Mouse (Mus musculus) stomach, embryonic 14.5 days (tissue): ENCODE measurements around the gene Ccno. TPM values are rescaled to one million over a fixed set of nuclear protein-coding genes. Genes with fewer than 3 reads are reported as not detected.
A peak's percentile ranks its signal among the peaks of the same experiment; 100 is the strongest.

ENCODE experiments used
- ATAC-seq: fragments of 200-750 bp; cut with Nextera tagmentation; 2 replicates; pipeline ENCODE4 v1.8.0; 2017; ENCODE audit warnings: low read depth, moderate TSS enrichment; ENCODE audit not compliant: insufficient number of reproducible peaks, insufficient read depth, low FRiP score
- H3K27ac ChIP-seq: fragments of 300-500 bp; sonication (generic); 2 replicates; pipeline ENCODE4 v1.5.1; 2014; ENCODE audit warnings: mild to moderate bottlenecking, low read length, moderate library complexity, mixed read lengths
- H3K27me3 ChIP-seq: fragments of 300-500 bp; sonication (generic); 2 replicates; pipeline ENCODE4 v1.6.1; 2014; ENCODE audit warnings: low read length, control low read depth, mixed read lengths; ENCODE audit not compliant: control insufficient read depth, insufficient read depth
- H3K36me3 ChIP-seq: fragments of 300-500 bp; sonication (generic); 2 replicates; pipeline ENCODE4 v1.6.1; 2014; ENCODE audit warnings: mild to moderate bottlenecking, control low read depth, low read length, moderate library complexity, mixed read lengths; ENCODE audit not compliant: control insufficient read depth, insufficient read depth
- H3K4me1 ChIP-seq: fragments of 300-500 bp; sonication (generic); 2 replicates; pipeline ENCODE4 v1.6.1; 2014; ENCODE audit warnings: low read length, control low read depth, mixed read lengths; ENCODE audit not compliant: control insufficient read depth, insufficient read depth
- H3K4me2 ChIP-seq: fragments of 300-500 bp; sonication (generic); replicated peaks from 2 replicates; pipeline ENCODE4 v1.6.1; 2014; ENCODE audit warnings: low read depth, low read length, control low read depth
- H3K4me3 ChIP-seq: fragments of 300-500 bp; sonication (generic); 2 replicates; pipeline ENCODE4 v1.5.1; 2014; ENCODE audit warnings: low read depth, low read length, control low read depth
- H3K9ac ChIP-seq: fragments of 300-500 bp; sonication (generic); replicated peaks from 2 replicates; pipeline ENCODE4 v1.6.1; 2014; ENCODE audit warnings: low read depth, mild to moderate bottlenecking, control low read depth, low read length, moderate library complexity, mixed read lengths
- H3K9me3 ChIP-seq: fragments of 300-500 bp; sonication (generic); 2 replicates; pipeline ENCODE4 v1.6.1; 2016; ENCODE audit warnings: low read depth, low read length, control low read depth; ENCODE audit not compliant: control insufficient read depth
- WGBS: fragments of 180-500 bp; shearing (Covaris S2); extraction: QIAGEN DNeasy Blood & Tissue Kit; methylation state at CpG from one replicate; pipeline ENCODE4 v1.1.7; 2014; 5-methylcytosine and 5-hydroxymethylcytosine counted together
- polyA plus RNA-seq: library from polyadenylated mRNA; unstranded; fragments of >200 nt; fragmentation: Nextera tagmentation; extraction: Ambion mirVana; gene quantifications from 2 replicates; pipeline ENCODE4 v1.2.1, GENCODE M21; 2014

The Ccno gene
- polyA plus RNA-seq = 0.35 and 0.67 TPM in 2 replicates

GRCm38 (mm10) chr13:112987532-112987943, at the start of gene Ccno:
Ccno (plus strand) TSS chr13:112987802.
- peak within 1 kb of the TSS; percentile 21; the same call in 1 of the 2 replicates for H3K9ac ChIP-seq
- ATAC-seq = peak; percentile 95
- H3K4me1 ChIP-seq = peaks cover 19% of the 10 kb centered on the region; the same call in 1 of the 2 replicates
- H3K27ac ChIP-seq = no peak within 1 kb of the TSS
- H3K4me3 ChIP-seq = peak within 1 kb of the TSS; percentile 46
- no peaks in the 10 kb centered on the region for H3K9me3 ChIP-seq
- peak within 1 kb of the TSS; percentile 97 for H3K4me2 ChIP-seq
- peaks cover 41% of the 10 kb centered on the region for H3K27me3 ChIP-seq
- WGBS = under 1% methylated on average over 47 of the region's 47 CpGs
- H3K36me3 ChIP-seq = no peaks in the 10 kb centered on the region

DNA sequence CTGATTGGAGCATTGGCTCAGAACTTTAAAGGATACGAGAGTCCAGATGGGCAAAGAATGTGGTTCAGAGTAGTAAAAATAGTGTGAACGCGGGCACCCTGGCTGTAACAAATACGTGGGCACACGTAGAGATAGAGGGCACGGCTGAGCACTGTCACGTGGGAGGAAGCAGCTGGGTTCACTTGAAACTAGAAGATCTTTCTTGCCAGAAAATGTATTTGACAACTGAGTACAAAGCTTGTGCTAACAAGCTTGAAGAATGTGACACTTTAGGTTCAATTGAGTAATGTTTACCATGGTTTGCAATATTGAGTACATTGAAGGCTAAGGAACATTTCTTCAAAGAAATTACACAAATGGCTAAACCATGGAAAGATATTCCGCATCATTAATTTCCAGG, 49.5 kb upstream of the Ccno start:
- Histone ChIP-seq H3K9ac (no peak overlapping the region), H3K4me3 (no peak overlapping the region), H3K4me2 (no peak overlapping the region), H3K4me1 (no peaks in the 10 kb centered on the region), H3K9me3 (no peaks in the 10 kb centered on the region), H3K36me3 (peaks cover 30% of the 10 kb centered on the region), H3K27ac (no peak overlapping the region), H3K27me3 (no peaks in the 10 kb centered on the region)
- no peak for ATAC-seq
- 88% methylated on average over 8 of the region's 8 CpGs for WGBS

DNA sequence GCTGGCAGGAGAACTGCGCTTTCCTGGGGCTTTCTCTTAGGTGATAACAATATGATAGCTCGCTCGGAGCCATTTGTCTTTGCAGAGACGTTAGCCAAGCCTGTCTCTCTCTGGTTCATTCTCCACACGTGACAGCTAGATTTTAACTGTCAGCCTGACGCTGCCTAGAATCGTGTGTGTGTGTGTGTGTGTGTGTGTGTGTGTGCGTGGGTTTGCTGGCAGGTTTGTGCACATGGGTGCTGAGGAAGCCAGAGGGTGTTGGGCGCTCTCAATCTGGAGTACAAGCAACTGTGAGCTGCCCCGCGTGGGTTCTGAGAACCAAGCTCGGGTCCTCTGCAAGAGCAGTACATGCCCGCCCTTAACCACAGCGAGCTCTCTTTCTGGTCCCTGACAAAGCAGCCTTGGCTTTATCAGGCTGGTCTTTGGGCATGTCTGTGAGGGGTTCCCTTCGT, 45.7 kb upstream of the Ccno start:
- no peak for ATAC-seq
- no peak overlapping the region for H3K27ac ChIP-seq
- H3K4me1 ChIP-seq = no peaks in the 10 kb centered on the region
- WGBS = 42% methylated on average over 15 of the region's 15 CpGs
- no peaks in the 10 kb centered on the region for H3K9me3 ChIP-seq
- peaks cover 36% of the 10 kb centered on the region for H3K36me3 ChIP-seq
- H3K9ac ChIP-seq = no peak overlapping the region
- no peak overlapping the region for H3K4me2 ChIP-seq
- no peak overlapping the region for H3K4me3 ChIP-seq
- no peaks in the 10 kb centered on the region for H3K27me3 ChIP-seq

DNA sequence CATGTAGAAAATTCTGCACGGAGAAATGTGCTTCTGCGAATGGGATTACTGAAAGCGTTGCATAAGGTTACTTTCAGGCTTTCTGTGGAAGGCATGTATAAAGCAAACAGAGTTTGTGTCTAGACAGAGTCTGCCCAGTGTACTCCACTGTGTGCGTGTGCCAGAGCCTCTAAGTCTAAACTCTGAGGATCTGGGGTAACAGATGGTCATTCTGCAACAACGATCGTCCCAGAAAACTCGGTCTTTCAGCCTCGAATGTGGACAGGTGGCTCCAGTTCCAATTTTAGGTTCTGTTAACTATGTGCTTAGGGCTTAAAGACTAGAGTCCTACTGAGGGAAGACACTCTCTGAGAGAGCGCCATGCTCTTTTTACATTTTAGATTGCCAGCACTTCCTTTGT, 42.3 kb upstream of the Ccno start:
- Histone ChIP-seq H3K27me3 (no peaks in the 10 kb centered on the region), H3K4me1 (no peaks in the 10 kb centered on the region), H3K36me3 (peaks cover 46% of the 10 kb centered on the region), H3K9ac (no peak overlapping the region), H3K4me2 (no peak overlapping the region), H3K9me3 (no peaks in the 10 kb centered on the region), H3K27ac (no peak overlapping the region), H3K4me3 (no peak overlapping the region)
- no peak for ATAC-seq
- 97% methylated on average over 9 of the region's 9 CpGs for WGBS

DNA sequence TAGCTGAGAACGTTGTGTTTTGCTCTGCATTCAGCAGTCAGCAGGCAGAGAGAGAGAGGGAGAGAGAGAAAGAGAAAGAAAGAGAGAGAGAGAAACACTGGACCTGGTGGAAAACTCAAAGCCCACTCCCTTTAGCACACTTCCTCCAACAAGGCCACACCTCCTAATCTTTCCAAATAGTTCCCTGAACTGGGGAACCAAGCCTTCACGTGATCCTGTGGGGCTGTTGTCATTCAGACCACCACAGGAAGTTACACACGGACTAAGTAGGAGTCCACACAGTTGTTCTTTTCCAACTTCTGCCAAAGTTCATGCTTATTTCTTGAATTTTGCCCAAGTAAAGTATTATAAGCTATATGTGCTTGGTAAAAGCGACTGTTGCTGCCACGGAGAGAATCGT, 41.7 kb upstream of the Ccno start:
- H3K36me3 ChIP-seq = peaks cover 47% of the 10 kb centered on the region
- no peaks in the 10 kb centered on the region for H3K4me1 ChIP-seq

GRCm38 (mm10) chr13:112954067-112954466, 33.5 kb upstream of the Ccno start:
- no peak overlapping the region for H3K4me2 ChIP-seq
- peaks cover 60% of the 10 kb centered on the region for H3K36me3 ChIP-seq
- no peak overlapping the region for H3K4me3 ChIP-seq
- no peak overlapping the region for H3K27ac ChIP-seq
- no peaks in the 10 kb centered on the region for H3K9me3 ChIP-seq
- WGBS = 92% methylated on average over 8 of the region's 8 CpGs
- no peak overlapping the region for H3K9ac ChIP-seq
- no peak for ATAC-seq
- no peaks in the 10 kb centered on the region for H3K4me1 ChIP-seq
- H3K27me3 ChIP-seq = no peaks in the 10 kb centered on the region

More for the DNA sequence above, 41.7 kb upstream of the Ccno start:
- Histone ChIP-seq H3K27ac (no peak overlapping the region), H3K4me2 (no peak overlapping the region), H3K9ac (no peak overlapping the region), H3K9me3 (no peaks in the 10 kb centered on the region), H3K27me3 (no peaks in the 10 kb centered on the region), H3K4me3 (no peak overlapping the region)
- ATAC-seq = no peak
- 83% methylated on average over 6 of the region's 6 CpGs for WGBS

GRCm38 (mm10) chr13:112963081-112963480, 24.5 kb upstream of the Ccno start:
- no peak overlapping the region for H3K9ac ChIP-seq
- no peak overlapping the region for H3K4me3 ChIP-seq
- no peak overlapping the region for H3K4me2 ChIP-seq
- 73% methylated on average over 5 of the region's 5 CpGs for WGBS
- ATAC-seq = no peak
- no peaks in the 10 kb centered on the region for H3K9me3 ChIP-seq
- peaks cover 19% of the 10 kb centered on the region for H3K36me3 ChIP-seq
- no peaks in the 10 kb centered on the region for H3K27me3 ChIP-seq
- no peaks in the 10 kb centered on the region for H3K4me1 ChIP-seq
- no peak overlapping the region for H3K27ac ChIP-seq

DNA sequence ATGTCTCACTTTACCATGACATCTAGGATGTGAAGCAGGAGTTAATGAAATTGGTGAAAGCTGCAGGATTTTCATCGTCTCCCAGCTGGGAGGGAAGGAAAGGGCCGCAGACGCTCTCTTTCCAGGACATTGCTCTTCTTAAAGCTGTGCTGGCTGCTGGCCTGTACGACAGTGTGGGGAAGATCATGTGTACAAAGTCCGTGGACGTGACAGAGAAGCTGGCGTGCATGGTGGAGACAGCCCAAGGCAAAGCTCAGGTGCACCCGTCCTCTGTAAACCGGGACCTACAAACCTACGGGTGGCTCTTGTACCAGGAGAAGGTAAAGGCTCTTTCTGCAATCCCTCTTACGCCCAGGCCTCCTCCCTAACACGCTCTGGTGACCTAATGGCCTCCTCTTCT, 23.2 kb upstream of the Ccno start:
- Histone ChIP-seq H3K36me3 (peaks cover 13% of the 10 kb centered on the region), H3K4me1 (no peaks in the 10 kb centered on the region), H3K9ac (no peak overlapping the region), H3K27me3 (no peaks in the 10 kb centered on the region), H3K4me3 (no peak overlapping the region), H3K4me2 (no peak overlapping the region), H3K27ac (no peak overlapping the region), H3K9me3 (no peaks in the 10 kb centered on the region)
- WGBS = 91% methylated on average over 12 of the region's 12 CpGs
- no peak for ATAC-seq

DNA sequence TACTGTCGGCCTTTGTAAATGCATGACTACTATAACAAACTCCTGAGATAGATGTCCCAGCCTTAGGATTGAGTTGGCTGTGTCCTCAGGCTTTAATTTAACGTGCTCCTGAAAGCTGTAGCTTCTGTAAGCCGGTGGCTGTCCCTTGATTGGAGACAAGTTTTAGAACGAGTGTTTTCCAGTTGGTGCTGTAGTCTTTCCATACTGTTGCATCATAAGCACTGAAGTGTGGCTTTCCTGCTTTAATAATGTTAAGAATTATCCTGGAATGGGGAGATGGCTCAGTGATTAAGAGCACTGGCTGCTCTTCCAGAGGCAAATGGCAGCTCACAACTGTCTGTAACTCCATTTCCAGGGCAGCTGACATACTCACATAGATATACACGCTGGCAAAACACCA, 20.3 kb upstream of the Ccno start:
- Histone ChIP-seq H3K4me3 (no peak overlapping the region), H3K27ac (no peak overlapping the region), H3K4me2 (no peak overlapping the region), H3K36me3 (peaks cover 10% of the 10 kb centered on the region), H3K27me3 (no peaks in the 10 kb centered on the region), H3K4me1 (no peaks in the 10 kb centered on the region), H3K9me3 (no peaks in the 10 kb centered on the region), H3K9ac (no peak overlapping the region)
- 91% methylated on average over 5 of the region's 5 CpGs for WGBS
- no peak for ATAC-seq
